Mouse (Mus musculus) Patski (cell line): ENCODE measurements at regions not wholly inside any gene's neighbourhood (a gene's known extent, or its start where the extent isn't known, plus 50 kb on each side); places are given as distances from the start of the nearest gene placed in this dataset.

Source experiments
- ATAC-seq: fragments of 100-300 bp; one replicate; pipeline ENCODE4 v1.8.0; 2021
- CTCF ChIA-PET: fragments of 350-600 bp; sonication (Branson Sonifier 250); formaldehyde crosslinking; loops from one replicate; lab custom pipeline; 2022; ENCODE audit warnings: inconsistent platforms; lab: Charles Lee
- POLR2A ChIA-PET: fragments of 350-600 bp; sonication (Branson Sonifier 250); formaldehyde crosslinking; loops from one replicate; lab custom pipeline; 2022; ENCODE audit warnings: antibody characterized with exemption, inconsistent platforms; lab: Charles Lee
- DNase-seq: peaks from one replicate; pipeline ENCODE4 v3.0.0-alpha.2; 2011; ENCODE audit warnings: low read depth, low spot score
- H3K27me3 ChIP-seq: fragments of 371-371 bp; one replicate; pipeline ENCODE4 v1.5.1; 2021
- CTCF ChIP-seq: fragments of 100-300 bp; IDR thresholded peaks from one replicate; pipeline ENCODE4 v1.5.1; 2021
- in situ Hi-C: fragments of 300-500 bp; cut with MboI; formaldehyde crosslinking; loops from 3 replicates; pipeline ENCODE4 v1.11.1; 2018; ENCODE audit warnings: low pct_unique_long_range_greater_than_20kb, mixed read lengths

DNA sequence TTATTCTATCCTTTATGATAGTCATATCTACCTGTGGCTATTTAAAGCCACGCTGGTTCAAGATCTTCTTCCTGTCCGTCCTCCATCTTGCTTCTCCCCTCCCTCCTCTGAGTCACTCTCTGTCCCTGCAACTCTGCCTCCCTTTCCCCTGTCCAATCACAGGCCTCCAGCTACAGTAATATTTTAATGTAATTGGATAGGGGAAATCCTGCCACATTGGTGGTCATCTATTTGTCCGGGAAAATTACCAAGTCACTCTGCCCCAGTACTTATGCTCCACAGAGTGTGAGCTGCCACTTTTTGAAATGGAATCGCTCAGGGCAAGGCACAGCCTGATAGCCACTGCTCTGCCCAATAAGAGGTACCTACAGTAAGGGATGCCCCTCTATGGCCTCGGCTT, 179.4 kb downstream of the Fam43a start:
- CTCF ChIA-PET = interaction anchor here (1.4 to 1.6 kb wide), 2 partner anchors 10 to 20 kb away, joined by 3 to 4 read pairs; no protein-coding TSS in a partner anchor

DNA sequence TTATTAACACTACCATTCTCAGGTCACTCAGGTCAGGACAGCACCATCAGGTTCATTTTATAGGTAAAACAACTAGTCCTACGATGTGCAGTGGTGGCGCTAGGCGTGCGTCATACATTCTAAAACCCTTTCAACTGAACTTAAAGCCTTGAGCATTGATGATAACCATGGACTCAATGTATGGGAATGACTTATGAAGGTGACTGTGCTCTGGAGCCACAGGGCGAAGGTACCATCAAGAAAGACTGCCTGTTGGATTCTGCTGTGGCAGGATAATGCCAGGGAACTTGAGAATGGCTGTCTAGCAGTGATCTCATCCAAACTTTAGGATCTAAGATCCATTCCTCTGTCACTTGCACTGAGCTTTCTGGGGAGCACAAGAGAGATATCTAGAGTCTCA, 184.7 kb downstream of the Fam43a start:
- ATAC-seq (no peak), DNase-seq (no peak)
- H3K27me3 ChIP-seq = no peaks in the 10 kb centered on the region
- TF ChIP-seq CTCF = no peak
- ChIA-PET CTCF (interaction anchor here (1.1 to 1.2 kb wide), 2 partner anchors 10 kb away, joined by 3 read pairs; no protein-coding TSS in a partner anchor), POLR2A (interaction anchor here (0.7 kb wide), 1 partner anchor 46 kb away, joined by 3 read pairs; no protein-coding TSS in a partner anchor)
- in situ Hi-C loops = no loop called here

More for the DNA sequence above, 179.4 kb downstream of the Fam43a start:
- POLR2A ChIA-PET = interaction anchor here (0.7 to 4.7 kb wide), 4 partner anchors 14 to 179 kb away, joined by 3 to 21 read pairs (median 4); partner anchors contain the start of gene Fam43a
- ATAC-seq (no peak), DNase-seq (no peak)
- TF ChIP-seq CTCF = no peak
- no peaks in the 10 kb centered on the region for H3K27me3 ChIP-seq
- in situ Hi-C loops = no loop called here

DNA sequence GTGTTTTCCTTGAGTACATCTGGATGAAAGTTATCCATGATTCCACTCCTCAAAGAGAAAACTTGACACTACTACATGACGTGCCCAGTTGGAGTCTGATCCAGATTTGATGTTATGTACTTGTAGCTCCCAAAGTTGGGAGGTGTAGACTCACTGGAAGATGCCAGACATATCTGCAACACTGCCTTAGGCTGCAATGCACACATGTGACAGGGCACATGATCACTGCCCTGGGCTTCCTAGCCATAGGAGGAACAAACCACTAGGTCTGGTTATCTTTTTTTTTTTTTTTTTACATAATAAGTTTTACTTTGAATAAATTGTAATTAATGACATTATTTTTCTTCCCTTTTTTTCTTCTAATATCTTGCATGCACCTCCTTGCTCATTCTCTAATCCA, 185.4 kb downstream of the Fam43a start:
- POLR2A ChIA-PET = interaction anchor here (0.7 kb wide), 2 partner anchors 46 to 124 kb away, joined by 3 to 5 read pairs; no protein-coding TSS in a partner anchor
- in situ Hi-C loops = no loop called here
- no peak for TF ChIP-seq CTCF
- CTCF ChIA-PET = interaction anchor here (1.1 to 1.2 kb wide), 2 partner anchors 10 kb away, joined by 3 read pairs; no protein-coding TSS in a partner anchor
- ATAC-seq = no peak
- H3K27me3 ChIP-seq = no peaks in the 10 kb centered on the region
- no peak for DNase-seq

GRCm38 (mm10) chr16:30786060-30786459, 186.5 kb downstream of the Fam43a start:
- no peak for DNase-seq
- in situ Hi-C loops = no loop called here
- no peak for TF ChIP-seq CTCF
- no peak for ATAC-seq
- ChIA-PET CTCF (no interaction called here), POLR2A (no interaction called here)
- no peaks in the 10 kb centered on the region for H3K27me3 ChIP-seq

- H3K27me3 ChIP-seq = no peaks in the 10 kb centered on the region
- TF ChIP-seq CTCF = no peak
- CTCF ChIA-PET = no interaction called here
- DNase-seq = no peak
- no peak for ATAC-seq
- POLR2A ChIA-PET = interaction anchor here (0.7 kb wide), 1 partner anchor 13 kb away, joined by 4 read pairs; no protein-coding TSS in a partner anchor
- in situ Hi-C loops = no loop called here
Observed at GRCm38 (mm10) chr16:30787351-30787750, 187.8 kb downstream of the Fam43a start.

DNA sequence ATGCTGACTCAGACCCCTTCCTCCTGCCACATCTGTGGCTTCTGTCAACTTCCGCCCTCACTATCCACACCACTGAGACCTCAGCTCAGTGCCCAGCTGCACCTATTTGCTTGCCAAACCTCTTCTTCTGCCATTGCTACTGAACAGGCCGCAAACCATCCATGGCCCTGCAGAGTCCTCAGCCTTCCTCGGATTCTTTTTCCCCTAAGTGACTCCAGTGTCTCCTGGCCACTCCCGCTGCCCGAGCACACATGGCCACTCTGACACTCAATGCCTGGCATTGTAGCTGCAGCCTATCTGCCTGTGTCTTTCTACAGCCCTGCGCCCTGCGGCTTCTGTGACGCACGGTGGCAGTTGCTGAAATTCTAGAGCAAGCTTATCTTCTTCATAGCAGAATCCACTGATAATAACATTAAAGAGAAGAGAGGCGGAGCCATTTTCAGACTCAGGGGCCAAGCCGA, 188.8 kb downstream of the Fam43a start:
- no peak for TF ChIP-seq CTCF
- DNase-seq = no peak
- in situ Hi-C loops = no loop called here
- ATAC-seq = no peak
- no peaks in the 10 kb centered on the region for H3K27me3 ChIP-seq
- POLR2A ChIA-PET = no interaction called here
- CTCF ChIA-PET = no interaction called here

- DNase-seq (no peak), ATAC-seq (no peak)
- in situ Hi-C loops = no loop called here
- POLR2A ChIA-PET = no interaction called here
- no peak for TF ChIP-seq CTCF
- CTCF ChIA-PET = interaction anchor here (1.0 kb wide), 1 partner anchor 10 kb away, joined by 3 read pairs; no protein-coding TSS in a partner anchor
- H3K27me3 ChIP-seq = no peaks in the 10 kb centered on the region
Observed at GRCm38 (mm10) chr16:30788944-30789781, 189.6 kb downstream of the Fam43a start.

DNA sequence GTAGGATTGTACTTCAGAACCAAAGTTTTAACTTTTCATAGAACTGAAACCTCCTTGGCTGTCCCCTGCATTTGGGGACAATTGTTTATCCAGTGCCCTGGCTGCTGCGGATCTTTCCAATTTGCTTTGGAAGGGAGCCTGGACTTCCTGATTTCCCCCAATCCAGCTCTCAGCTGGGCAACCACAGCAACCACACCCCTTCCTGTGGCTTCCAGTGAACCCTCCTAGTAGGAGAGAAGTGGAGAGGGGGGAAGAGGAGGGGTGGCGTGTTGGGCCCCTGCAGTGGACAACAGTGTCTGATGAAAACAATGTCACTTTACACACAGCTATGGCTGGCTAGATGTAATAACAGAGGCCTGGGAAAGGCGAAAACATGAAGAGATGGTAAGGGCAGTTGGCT, 190.5 kb downstream of the Fam43a start:
- in situ Hi-C loops = no loop called here
- no peak for TF ChIP-seq CTCF
- no peak for ATAC-seq
- no peak for DNase-seq
- POLR2A ChIA-PET = interaction anchor here (0.6 to 2.5 kb wide), 4 partner anchors 13 to 189 kb away, joined by 3 to 9 read pairs (median 4); no protein-coding TSS in a partner anchor
- CTCF ChIA-PET = interaction anchor here (1.0 kb wide), 2 partner anchors 15 to 81 kb away, joined by 3 to 4 read pairs; no protein-coding TSS in a partner anchor
- H3K27me3 ChIP-seq = no peaks in the 10 kb centered on the region

- no peak for ATAC-seq
- no peaks in the 10 kb centered on the region for H3K27me3 ChIP-seq
- in situ Hi-C loops = no loop called here
- DNase-seq = no peak
- ChIA-PET CTCF (interaction anchor here (1.0 to 1.3 kb wide), 4 partner anchors 13 to 189 kb away, joined by 3 to 4 read pairs (median 4); no protein-coding TSS in a partner anchor), POLR2A (interaction anchor here (0.6 to 2.5 kb wide), 4 partner anchors 13 to 190 kb away, joined by 3 to 9 read pairs (median 4); no protein-coding TSS in a partner anchor)
- no peak for TF ChIP-seq CTCF
Observed at GRCm38 (mm10) chr16:30790551-30791001, 191.1 kb downstream of the Fam43a start.
